ENCODE assay signal across 9 mouse cellular contexts in genomic region chr11:115631505-115631890, GRCm38 (mm10). TPM values are rescaled to one million over a fixed set of nuclear protein-coding genes. Genes with fewer than 3 reads are reported as not detected.
DNase-seq lines count a peak whose midpoint lies in the region; ATAC-seq and TF ChIP-seq lines count a peak whose summit lies in the region.
"Had no signal": no experiment of that assay in that cellular context is flagged by ENCODE, and none has a peak within 500 bp of the region (broad histone marks: within the 10 kb centered on the region; RNA-seq: fewer than 3 reads in every experiment).

No protein-coding gene starts in this region.

- no peaks in the 10 kb centered on the region for H3K27me3 ChIP-seq in stomach, embryonic 14.5 days (ENCODE audit: control insufficient read depth, insufficient read depth, low read length)
- H3K27me3 ChIP-seq: heart, embryonic 13.5 days had no signal

- H3K36me3 ChIP-seq in stomach, embryonic 14.5 days (ENCODE audit: control insufficient read depth, insufficient read depth, low read length) = no peaks in the 10 kb centered on the region
- H3K36me3 ChIP-seq: heart, embryonic 13.5 days had no signal

- no peak overlapping the region for H3K27ac ChIP-seq in left cerebral cortex, adult 2 months
- 0 out of 2 replicates have a peak overlapping the region, but pooled peaks have one; percentile 21 for H3K27ac ChIP-seq in stomach, embryonic 14.5 days (ENCODE audit: low read length)
- H3K27ac ChIP-seq: heart, embryonic 13.5 days had no signal

- no peak overlapping the region for H3K4me3 ChIP-seq in left cerebral cortex, adult 2 months
- H3K4me3 ChIP-seq in stomach, embryonic 14.5 days (ENCODE audit: low read depth, low read length) = no peak overlapping the region
- H3K4me3 ChIP-seq: heart, embryonic 13.5 days had no signal

- no peak overlapping the region for H3K9ac ChIP-seq in stomach, embryonic 14.5 days (replicated peaks; ENCODE audit: low read depth, low read length)

- H3K4me2 ChIP-seq in stomach, embryonic 14.5 days (replicated peaks; ENCODE audit: low read depth, low read length) = no peak overlapping the region
- H3K4me2 ChIP-seq: heart, embryonic 13.5 days had no signal

- no peak for ATAC-seq in stomach, embryonic 14.5 days (ENCODE audit: insufficient number of reproducible peaks, insufficient read depth, low FRiP score, low read depth)

- peak; percentile 73 for TF ChIP-seq CTCF in left cerebral cortex, adult 2 months (IDR thresholded peaks at IDR 0.05)

- WGBS in stomach, embryonic 14.5 days = 23% methylated on average over 3 of the region's 3 CpGs

- H3K4me1 ChIP-seq in stomach, embryonic 14.5 days (ENCODE audit: control insufficient read depth, insufficient read depth, low read length) = peaks cover 5% of the 10 kb centered on the region; the same call in 1 of the 2 replicates

- no peaks in the 10 kb centered on the region for H3K9me3 ChIP-seq in stomach, embryonic 14.5 days (ENCODE audit: control insufficient read depth, low read depth, low read length)
- H3K9me3 ChIP-seq: heart, embryonic 13.5 days had no signal

- intact Hi-C loops in left cerebral cortex, adult 2 months (cut with DNase I) = no loop called here
- intact Hi-C loops in left cerebral cortex, postnatal 10 days (cut with DNase I) = no loop called here
- intact Hi-C loops in left cerebral cortex, postnatal 36 days (cut with DNase I) = no loop called here

- no peak for DNase-seq in left cerebral cortex, adult 2 months (ENCODE audit: extremely low spot score in 1 of 2, low spot score in 2 of 2)
- no peak for DNase-seq in left cerebral cortex, postnatal 10 days (ENCODE audit: extremely low spot score in 1 of 2, low spot score in 2 of 2)
- DNase-seq in NIH3T3 (ENCODE audit: low read depth) (peak; percentile 77), liver (peak; percentile 53)
- DNase-seq in embryo, embryonic 10.5 days (ENCODE audit: low spot score) = peak; percentile 70
- no peak for DNase-seq in ovary, postnatal 14 days (ENCODE audit: low spot score)
- DNase-seq in left cerebral cortex, postnatal 36 days (ENCODE audit: low spot score in 2 of 2) = no peak

RNA-seq across cellular contexts. Expression of gene Slc25a19, which starts 3.4 kb away (rescaled TPM):
- total RNA-seq in left cerebral cortex, adult 2 months (2021) = 10 to 100 TPM; 57.2 to 59.5 TPM
- 10 to 100 TPM; 55.0 to 59.7 TPM for total RNA-seq in left cerebral cortex, postnatal 10 days (2021)
- 21.5 and 24.3 TPM in 2 replicates for polyA plus RNA-seq in stomach, embryonic 14.5 days (2014; fragmentation: Nextera tagmentation; extraction: Ambion mirVana)
- 10 to 100 TPM; 56.8 to 60.1 TPM for total RNA-seq in left cerebral cortex, postnatal 36 days (2021)

RNA-seq across cellular contexts. Expression of gene Mif4gd, which starts 18.7 kb away (rescaled TPM):
- total RNA-seq in left cerebral cortex, adult 2 months (2021) = 10 to 100 TPM; 15.6 to 16.0 TPM
- total RNA-seq in left cerebral cortex, postnatal 10 days (2021) = 10 to 100 TPM; 14.4 to 14.6 TPM
- polyA plus RNA-seq in stomach, embryonic 14.5 days (2014; fragmentation: Nextera tagmentation; extraction: Ambion mirVana) = 33.4 and 35.1 TPM in 2 replicates
- total RNA-seq in left cerebral cortex, postnatal 36 days (2021) = 10 to 100 TPM; 15.1 to 18.1 TPM

RNA-seq across cellular contexts. Expression of gene Gga3, which starts 27.6 kb away (rescaled TPM):
- 10 to 100 TPM; 83.9 to 95.1 TPM for total RNA-seq in left cerebral cortex, adult 2 months (2021)
- 10 to 100 TPM; 51.4 to 65.1 TPM for total RNA-seq in left cerebral cortex, postnatal 10 days (2021)
- 18.6 and 21.2 TPM in 2 replicates for polyA plus RNA-seq in stomach, embryonic 14.5 days (2014; fragmentation: Nextera tagmentation; extraction: Ambion mirVana)
- 10 to 100 TPM; 70.2 to 74.3 TPM for total RNA-seq in left cerebral cortex, postnatal 36 days (2021)

RNA-seq across cellular contexts. Expression of gene Mrps7, which starts 27.8 kb away (rescaled TPM):
- 10 to 100 TPM; 51.5 to 51.7 TPM for total RNA-seq in left cerebral cortex, adult 2 months (2021)
- total RNA-seq in left cerebral cortex, postnatal 10 days (2021) = 10 to 100 TPM; 52.7 to 58.7 TPM
- polyA plus RNA-seq in stomach, embryonic 14.5 days (2014; fragmentation: Nextera tagmentation; extraction: Ambion mirVana) = 88.8 and 96.0 TPM in 2 replicates
- 10 to 100 TPM; 49.8 to 57.9 TPM for total RNA-seq in left cerebral cortex, postnatal 36 days (2021)

Comparison
In these comparisons a context has a peak if more than half of its experiments do, and no peak if none do; other contexts are left out.
1. DNase-seq: peak in NIH3T3 (single experiment), embryo, embryonic 10.5 days (single experiment) and liver (single experiment); none in left cerebral cortex, adult 2 months (0 of 2), left cerebral cortex, postnatal 10 days (0 of 2), ovary, postnatal 14 days (single experiment) and left cerebral cortex, postnatal 36 days (0 of 2).